Mouse (Mus musculus) kidney, adult 9 months (tissue): ENCODE measurements around the gene Map4k5.

Source experiments
- DNase-seq: peaks from one replicate; pipeline ENCODE4 v3.0.0; 2022

Gene Map4k5

DNA sequence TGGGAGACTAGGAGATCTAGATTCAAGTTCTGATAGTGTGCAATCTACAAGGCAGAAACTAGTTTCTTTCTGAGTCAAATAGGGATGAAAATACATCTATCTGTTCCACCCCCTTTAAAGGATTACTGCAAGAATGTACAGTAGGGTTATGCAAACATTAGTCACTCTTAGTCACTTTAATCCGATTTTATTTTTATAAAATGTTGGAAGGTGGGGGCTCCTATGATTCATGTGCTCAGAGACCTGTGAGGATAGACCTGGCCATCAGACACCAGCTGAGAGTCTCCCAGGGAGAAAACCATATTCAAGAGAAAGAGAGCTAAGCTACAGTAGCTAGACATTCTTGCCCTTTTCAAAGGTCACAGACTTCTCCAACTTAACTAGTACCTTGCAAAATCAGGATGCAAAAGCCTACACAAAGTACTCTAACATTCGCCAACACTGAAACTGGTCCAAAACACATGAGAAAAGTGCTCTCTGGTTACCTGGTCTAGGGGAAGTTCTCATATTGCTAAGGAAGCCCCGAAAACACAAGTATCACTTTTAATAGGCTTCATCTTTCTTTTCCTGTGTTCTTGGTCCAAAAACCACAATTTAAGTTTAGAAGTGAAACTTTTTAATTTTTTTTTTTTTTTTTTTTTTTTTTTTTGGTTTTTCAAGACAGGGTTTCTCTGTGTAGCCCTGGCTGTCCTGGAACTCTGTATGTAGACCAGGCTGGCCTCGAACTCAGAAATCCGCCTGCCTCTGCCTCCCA is 7.7 kb downstream of the Map4k5 start:
- no peak for DNase-seq

DNA sequence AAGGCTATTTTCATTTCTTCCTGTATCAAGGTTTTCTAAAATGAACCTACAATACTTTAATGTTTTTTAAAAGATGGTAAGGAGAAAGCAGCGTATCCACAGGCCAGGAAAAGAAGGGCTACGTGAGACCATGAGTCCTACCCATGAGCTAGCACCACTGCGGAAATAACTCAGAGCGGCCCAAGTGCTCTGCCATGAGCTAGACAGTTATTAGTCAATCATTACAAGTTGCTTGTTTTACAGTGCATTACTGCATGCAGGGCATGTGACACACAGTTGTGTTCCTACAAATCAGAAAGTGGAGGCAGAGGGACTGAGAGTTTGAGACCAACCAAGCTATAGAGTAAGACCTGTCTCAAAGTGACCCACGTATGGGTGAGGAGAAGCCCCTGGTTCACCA is 8.9 kb downstream of the Map4k5 start:
- peak; percentile 45 for DNase-seq

DNA sequence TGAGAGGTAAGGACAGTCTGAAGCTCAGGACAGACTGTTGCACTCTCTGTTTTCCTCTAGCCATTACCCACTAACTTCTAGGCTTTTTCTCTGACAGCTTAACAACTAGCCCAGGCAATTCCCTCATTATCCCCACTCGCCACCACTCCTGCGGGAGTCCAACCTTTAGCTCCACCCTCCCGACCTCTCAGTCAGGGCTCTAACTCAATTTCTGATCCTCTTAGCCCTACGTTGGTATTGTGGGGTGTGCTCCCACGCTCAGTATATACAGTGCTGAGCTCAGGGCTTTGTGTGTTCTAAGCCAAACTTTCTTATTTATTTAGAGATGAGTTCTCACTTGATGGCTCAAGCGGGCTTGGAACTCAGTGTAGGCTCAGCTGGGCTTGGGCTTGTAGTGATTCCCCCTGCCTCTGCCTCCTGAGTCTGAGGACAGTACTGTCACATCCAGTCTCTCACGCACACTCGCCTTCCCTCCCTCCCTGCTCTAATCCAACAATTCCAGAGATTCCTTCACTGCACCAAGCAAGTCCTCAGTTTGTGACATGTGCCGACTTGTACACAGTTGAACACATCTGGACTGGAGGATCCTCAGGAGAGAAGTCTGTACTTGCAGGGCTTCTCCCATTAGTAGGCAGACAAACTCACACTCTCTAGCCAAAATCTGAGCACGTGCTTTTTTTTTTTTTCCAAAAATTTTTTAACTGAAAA is 11.6 kb downstream of the Map4k5 start:
- no peak for DNase-seq

DNA sequence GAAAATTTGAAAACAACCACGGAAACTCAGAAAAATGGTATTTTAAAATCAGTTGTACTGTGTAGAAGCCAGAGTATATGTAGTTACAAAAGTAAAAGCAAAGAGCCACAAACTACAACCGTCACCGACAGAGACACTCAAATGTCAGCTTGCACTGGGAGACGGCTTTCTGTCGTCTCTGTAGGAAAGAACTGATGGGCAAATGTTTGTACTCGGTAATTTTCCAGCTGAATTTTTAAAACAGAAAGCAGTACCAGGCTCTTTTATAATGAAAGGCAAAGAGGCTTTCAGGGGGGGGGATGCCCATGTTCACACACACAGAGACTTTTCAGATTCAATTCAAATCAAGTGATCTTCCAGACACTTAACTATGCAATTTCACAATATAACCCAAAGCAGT is 13.3 kb downstream of the Map4k5 start:
- no peak for DNase-seq

DNA sequence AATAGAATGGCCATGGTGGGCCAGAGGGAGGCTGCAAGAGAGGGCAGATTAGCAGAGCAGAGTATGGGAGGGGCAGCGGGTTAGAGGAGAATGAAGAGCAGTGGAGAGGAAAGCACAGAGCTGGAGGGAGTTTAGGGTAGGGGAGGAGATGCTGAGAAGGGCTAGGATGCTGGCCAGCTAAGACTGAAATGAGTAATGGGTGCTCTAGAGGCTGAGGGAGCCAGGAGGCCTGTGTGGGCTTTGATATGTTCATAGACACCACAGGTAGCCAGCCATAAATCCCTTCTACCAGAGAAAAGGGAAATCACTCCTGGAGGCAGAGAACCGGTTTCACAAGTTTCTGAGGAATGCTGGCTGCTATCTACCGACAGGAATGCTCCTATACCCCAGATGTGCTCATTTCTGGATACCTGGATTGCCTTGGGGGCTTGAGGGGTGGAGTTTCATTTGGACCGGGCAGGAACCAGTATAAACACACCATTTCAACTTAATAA is 13.8 kb downstream of the Map4k5 start:
- peak; percentile 66 for DNase-seq

DNA sequence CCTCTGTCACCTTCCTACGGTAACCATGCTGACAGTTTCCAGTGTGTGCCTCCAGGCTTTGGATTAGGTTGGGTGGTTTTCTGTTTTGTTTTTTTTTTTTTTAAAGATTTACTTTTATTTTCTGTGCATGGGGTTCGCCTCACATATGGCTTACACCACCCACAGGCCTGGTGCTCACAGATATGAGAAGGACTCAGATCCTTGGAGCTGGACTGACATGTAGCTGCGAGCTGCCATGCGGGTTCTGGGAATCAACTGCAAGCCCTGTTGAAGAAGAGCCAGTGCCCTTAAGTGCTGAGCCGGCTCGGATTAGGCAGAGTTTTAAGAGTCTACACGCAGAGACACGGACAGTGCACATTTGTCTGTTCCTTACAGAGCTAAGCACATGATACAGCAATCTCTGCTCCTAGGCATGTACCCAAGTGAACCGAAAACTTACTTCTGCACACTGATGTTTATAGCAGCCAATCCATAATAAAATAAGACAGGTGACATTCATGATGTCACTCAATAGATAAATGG is 15.1 kb downstream of the Map4k5 start:
- DNase-seq: no peak

DNA sequence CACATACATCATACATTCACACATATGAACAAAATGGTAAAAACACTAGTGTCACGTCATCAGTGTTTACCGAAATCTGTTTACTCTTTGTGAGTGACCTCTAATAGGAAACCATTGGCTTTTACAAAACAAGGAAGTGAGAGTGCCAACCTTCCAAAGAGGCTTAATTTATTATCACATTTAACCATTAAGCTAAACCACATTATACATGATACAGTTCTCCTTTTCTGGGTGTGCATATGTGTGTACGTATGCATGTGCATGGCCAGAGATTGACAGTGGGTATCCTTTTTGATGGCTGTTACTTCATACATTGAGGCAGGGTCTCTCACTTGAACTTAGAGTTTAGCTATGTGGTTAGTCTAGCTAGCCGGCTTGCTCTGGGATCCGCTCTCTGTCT is 21.4 kb downstream of the Map4k5 start:
- DNase-seq: no peak

DNA sequence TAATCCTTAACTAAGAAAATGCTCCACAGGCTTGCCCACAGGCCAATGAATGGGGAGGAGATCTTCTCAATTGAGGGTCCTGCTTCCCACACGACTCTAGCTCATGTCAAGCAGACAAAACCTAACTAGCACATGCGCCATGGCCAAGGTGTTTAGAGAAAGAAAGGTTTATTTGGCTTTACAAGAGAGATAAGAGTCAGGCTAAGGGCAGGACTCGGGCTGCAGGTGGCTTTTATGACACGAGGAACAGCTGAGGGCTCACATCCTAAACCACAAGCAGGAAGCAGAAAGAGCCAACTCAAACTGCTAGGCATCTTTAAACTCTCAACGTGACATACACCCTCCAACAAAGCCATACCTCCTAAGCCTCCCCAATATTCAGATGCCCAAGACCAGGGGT is 25.7 kb downstream of the Map4k5 start:
- no peak for DNase-seq

DNA sequence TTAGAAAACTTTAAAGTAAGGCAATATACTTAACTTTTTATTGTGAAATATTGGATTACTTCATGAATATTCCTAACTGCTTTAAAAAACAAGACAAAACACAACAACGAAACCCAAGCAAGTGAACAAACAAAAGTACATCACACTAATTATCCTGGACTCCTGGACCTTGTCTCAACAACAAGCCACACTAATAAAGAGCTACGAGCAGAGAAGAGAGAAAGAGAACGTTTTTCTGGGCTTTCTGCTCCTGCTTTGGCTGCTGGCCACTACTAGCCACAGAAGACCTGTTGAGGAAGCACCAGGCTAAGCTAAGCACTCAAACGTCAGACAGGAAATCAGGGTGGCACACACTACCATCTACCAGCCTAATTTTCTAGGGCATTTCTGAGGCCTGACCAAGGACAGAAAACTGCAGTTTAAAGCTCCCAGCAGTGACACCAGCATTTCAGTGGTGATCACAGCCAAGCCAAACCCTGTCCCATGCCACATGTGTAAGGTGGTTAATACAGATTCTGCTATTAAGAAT is 28.8 kb downstream of the Map4k5 start:
- no peak for DNase-seq

DNA sequence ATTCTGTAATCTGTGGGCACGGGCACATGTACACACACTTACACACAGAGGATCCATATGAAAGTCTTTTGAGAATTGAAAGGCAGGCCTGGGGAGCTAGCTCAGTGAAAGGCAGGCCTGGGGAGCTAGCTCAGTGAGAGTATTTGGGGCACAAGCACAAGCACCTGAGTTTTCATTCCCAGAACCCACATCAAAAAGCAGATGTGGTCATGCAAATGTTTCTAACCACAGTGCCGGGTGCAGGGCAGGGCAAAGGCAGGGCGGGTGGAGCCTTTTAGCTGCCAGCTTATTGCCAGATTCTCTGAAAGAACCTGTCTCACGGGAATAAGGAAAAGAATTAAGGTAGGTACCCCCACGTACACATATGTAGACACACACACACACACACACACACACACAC is 29.5 kb downstream of the Map4k5 start:
- no peak for DNase-seq

DNA sequence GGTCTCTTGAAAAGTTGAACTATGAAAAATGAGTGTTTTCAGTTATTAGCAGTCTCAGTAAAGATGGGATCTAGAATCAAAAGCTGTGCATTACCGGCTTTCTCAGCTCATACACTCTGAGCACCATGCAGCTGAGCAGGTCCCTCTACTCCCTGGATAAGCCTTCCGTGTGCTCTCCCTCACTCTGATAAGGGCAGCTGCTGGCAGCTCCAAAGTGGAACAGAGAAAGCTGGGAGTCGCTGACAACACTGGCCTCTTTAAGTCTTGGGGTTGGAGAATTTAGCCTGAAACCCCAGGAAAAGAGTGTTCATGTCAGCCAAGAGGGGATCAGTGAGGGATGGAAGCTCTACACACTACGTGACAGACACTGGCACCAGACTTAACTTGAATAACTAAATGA is 34.2 kb downstream of the Map4k5 start:
- no peak for DNase-seq

DNA sequence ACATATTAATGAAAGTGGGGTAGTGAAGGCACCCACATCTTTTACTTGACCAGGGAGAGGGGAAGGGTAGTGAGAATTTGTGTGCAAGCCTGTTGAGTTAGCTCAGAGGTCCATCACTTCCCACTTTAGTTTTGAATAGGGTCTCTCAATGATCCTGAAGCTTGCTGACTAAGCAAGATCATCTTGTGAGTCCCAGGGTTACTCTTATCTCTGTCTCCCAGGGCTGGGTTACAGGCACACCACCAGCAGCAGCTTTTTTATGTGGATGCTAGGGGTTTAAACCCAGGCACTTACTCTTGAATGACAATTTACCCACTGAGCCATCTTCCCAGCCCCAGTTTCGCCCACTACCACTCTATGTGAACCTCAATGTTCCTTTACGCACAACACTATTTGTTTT is 35.4 kb downstream of the Map4k5 start:
- DNase-seq: no peak

DNA sequence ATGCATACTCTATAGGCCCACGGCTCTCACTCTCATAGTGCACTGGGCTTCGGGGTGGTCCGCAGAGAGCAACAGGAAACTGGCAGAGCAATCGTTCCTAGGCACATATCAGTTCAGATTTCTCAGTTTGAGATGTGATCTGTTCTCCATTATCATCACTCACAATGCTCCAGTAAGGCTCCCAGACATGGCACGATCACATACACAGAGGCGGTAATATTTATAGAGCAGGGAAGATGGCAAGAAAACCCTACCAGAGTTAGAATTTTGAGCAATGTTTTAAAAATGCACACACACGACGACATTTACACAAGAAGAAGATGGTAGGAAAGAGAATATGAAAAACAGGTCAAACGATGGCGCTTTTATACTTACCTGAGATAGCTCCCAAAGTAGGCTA is 36.6 kb downstream of the Map4k5 start:
- no peak for DNase-seq

DNA sequence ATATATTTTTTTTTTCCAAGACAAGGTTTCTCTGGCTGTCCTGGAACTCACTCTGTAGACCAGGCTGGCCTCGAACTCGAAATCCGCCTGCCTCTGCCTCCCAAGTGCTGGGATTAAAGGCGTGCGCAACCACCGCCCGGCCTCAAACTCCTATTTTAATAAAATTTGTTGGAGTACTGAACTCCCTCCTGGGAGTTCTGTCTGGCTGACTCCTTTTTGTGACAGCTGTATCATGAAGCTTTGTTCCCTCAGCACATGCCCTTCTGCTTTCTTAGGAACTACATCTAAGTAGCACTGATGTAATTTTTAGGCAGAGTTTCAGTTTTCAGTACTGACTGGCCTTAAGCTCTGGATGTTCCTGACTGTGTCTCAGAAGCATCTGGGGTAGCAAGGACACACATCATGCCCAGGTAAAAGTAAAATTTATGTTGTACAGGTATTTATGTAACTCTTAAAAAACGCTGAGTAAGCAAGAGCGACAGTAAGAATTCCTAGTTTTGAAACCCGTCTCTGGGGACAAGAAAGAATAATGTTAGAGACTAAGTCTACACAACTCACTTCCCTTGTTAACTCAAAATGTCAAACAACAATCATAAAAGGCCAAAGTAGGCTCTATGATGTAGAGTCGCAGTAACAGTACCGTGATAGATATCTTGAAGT is 37.2 kb downstream of the Map4k5 start:
- DNase-seq: no peak

DNA sequence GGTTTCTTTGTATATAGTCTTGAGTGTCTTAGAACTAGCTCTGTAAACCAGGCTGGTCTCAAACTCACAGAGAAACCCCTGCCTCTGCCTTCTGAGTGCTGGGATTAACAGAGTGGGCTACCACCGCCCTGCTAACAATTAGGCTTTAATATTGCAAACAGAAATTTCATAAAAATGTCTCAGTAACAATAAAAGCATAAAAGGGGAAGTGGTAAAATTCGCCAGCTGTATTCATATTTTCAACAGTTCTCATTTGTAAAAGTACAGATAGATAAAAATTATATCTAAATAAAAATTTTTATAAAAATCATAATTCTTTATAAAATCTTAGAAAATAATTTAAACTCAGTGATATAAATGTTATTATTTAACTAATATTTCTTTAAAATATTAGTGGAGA is 39.1 kb downstream of the Map4k5 start:
- DNase-seq: no peak

DNA sequence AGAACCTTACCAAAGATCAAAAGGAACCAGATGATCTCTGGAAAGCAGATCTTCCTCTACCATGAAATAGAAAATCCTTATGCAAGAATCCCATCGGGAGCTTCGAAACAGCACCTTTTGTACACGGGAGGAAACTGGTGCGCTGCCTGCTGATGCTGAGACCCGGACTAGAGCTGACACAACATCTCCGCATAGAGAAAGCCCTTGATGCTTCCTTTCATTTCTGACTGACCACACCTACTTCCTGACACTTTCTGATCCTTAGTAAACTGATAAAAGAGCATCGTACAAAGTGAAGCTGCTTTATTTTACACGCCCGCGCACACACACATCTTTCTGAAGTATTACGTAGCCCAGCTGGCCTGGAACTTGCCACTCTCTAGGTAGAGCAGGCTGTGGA is 39.6 kb downstream of the Map4k5 start:
- DNase-seq: no peak

DNA sequence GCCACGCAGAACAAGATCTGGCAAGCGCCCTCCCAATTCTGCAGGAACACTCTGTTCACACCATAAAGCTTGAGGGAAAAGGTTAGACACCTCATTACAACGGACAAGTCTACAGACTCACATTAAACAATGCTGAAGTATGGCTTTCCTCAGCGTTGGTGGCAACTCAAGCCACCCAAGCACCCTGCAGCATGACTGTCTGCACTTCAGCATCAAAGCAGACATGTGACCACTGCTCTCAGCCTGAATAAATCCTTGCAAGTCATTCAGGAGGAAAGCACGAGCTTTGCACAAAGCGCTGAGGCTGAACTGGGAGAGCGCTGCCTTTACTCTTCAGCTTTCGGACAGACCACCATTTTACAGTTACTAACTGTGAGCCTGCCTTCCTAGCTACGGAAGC is 40.7 kb downstream of the Map4k5 start:
- no peak for DNase-seq

DNA sequence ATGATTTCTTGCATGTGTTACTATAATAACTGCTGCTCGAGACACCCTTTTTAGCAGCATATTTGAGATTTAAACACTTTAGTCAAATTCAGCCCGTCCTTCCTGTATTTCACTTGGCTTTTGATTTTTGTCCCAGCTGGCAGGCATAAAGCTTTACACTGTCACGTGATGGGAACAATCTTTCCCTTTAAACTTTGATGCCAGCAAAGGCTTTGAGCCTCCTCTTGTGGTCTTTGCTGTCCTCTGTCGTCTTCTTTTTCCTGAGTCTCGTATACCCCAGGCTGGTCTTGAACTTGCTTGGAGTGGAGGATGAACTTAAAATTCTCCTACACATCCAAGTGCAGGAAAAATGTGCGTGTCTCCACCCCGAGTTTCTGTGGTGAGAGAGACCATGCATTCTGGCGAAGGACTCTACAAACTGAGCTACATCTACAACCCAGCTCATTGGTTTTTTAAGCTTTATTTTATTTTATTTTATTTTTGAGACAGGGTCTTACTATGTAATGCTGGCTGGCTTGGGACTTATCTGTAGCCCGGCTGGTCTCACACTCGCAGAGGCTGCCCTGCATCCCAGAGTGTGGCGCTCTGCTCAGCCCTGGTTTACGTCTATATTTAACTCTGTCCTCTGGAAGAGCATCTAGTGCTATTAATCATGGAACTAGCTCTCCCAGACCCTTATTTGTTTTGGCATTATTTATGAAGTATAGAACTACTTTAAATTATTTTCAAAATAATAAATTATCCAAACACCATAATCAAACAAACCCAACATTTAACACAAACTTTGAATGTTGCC is 44.7 kb downstream of the Map4k5 start:
- peak; percentile 14 for DNase-seq

DNA sequence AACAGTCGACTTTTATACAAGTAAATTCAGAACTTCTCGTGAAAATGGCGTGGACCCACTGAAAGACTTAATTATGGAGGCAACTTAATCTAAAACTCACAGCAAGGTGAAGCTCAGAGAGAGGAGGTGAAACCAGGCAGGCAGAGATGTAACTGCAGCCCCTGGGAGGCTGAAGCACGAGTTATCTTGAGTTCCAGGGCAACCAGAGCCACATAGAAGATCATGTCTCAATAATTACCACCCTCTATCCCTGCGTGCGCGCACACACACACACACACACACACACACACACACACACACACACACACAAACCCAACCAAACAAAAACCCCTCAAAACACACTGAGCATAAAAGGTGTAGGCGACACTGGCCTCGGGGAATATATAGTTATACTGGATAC is 46.5 kb downstream of the Map4k5 start:
- no peak for DNase-seq

DNA sequence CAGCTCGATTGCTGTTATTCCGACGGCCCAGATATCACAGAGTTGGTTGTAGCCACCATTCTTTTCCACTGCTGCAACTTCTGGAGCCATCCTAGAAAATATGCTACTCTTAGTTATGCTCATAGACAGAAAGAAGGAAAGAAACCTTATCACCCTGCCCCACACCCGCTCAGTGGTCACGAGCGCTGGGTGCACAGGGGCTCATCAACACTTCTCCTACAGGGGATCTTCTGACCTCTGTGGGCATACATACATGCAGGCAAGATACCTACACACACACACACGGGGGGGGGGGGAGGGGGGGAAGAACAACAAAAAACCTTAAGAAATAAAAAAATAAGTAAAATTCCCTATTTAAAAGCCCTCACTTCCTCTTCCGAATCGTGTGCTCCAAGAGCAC is 47.3 kb downstream of the Map4k5 start:
- DNase-seq: no peak

DNA sequence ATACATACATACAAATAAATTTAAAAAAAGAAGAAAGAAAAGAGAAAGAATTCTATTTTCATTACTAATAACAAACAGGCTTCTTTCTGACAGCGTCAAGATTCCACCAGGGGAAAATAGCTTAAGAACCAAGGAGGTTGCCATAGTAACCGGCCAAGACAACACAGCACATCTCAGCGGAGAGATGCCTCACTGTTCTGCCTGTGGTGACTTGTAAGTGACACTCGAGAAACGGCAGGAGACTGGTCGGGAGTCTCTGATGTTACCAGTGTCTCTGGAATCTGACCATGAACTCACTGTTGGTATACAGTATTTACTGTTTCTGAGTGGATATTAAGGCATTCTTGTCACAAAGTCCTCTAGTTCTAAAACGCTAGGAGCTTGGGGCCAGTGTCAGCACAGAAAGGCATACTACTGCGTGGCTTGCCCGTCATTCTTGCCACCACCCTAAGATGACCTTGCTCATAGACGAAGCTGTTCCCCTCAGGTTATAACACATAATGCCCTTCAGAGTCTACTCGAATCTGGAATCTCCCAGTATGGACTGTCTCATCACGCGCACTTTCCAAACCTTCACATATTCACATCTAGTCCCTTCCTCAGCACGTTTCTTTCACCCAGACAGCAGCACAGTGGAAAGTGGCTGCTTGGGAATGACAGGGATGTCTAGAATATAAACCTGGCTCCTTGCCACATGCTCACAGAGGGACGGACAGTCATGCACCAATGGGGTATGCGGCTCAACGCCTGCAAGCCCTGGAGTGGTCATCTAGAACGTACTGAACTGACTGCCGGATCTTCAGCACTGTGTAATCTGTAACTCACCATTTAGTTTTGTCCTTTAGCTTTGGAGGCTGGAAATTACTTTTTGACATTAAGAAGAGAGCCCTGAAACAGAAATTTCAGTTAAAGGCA is 49.2 kb downstream of the Map4k5 start:
- no peak for DNase-seq

DNA sequence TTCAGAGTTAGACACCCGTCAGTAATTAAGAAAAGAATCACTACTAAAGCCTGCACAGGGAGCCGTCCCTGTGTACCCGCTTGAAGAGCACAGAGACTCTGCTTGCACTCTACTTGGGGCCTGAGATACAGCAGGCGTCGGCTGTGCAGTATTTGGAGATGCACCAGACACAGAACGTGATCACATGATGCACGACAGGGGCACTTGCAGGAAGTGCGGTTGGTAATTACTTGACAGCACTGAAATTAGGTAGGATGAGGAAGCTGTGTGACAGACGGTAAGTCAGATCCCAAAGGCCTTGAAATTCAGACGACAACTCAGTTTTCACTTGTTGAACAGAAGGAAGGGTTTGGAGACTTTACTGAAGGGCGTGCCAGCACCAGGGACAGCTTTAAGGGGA is 54.6 kb downstream of the Map4k5 start:
- no peak for DNase-seq
